Mouse (Mus musculus) testis, adult 2 months (tissue): ENCODE data around the gene Alad.

ENCODE experiments used
- CTCF ChIP-seq: fragments of 200-500 bp; IDR thresholded peaks from 2 replicates; pipeline ENCODE4 v1.5.1; 2012; ENCODE audit warnings: low read depth, mild to moderate bottlenecking, inconsistent platforms, low read length, moderate library complexity; ENCODE audit not compliant: control insufficient read depth, insufficient read depth, insufficient replicate concordance
- POLR2A ChIP-seq: fragments of 200-500 bp; IDR thresholded peaks from 2 replicates; pipeline ENCODE4 v1.6.1; 2012; ENCODE audit warnings: low read depth, mild to moderate bottlenecking, inconsistent platforms, low read length, moderate library complexity; ENCODE audit not compliant: control insufficient read depth

- TF ChIP-seq POLR2A (no peak), CTCF (no peak)
These were observed 41.4 kb upstream of the Alad start for GRCm38 (mm10) chr4:62560963-62561629.
